Mouse (Mus musculus) liver, embryonic 13.5 days (tissue): ENCODE data around the gene Tns3. TPM values are rescaled to one million over a fixed set of nuclear protein-coding genes. Genes with fewer than 3 reads are reported as not detected.
A peak's percentile ranks its signal among the peaks of the same experiment; 100 is the strongest.
"Not testable (repeated sequence)": the region's sequence is repeated elsewhere in the genome, so short reads cannot be mapped to it uniquely, and the experiment has no call there.

Experiments used
- ATAC-seq: fragments of 200-750 bp; cut with Nextera tagmentation; 2 replicates; pipeline ENCODE4 v1.8.0; 2017; ENCODE audit warnings: low read depth, mild to moderate bottlenecking, moderate number of reproducible peaks, moderate library complexity
- DNase-seq: peaks from one replicate; pipeline ENCODE4 v3.0.0; 2022
- H3K27ac ChIP-seq: fragments of 300-500 bp; sonication (generic); 2 replicates; pipeline ENCODE4 v1.5.1; 2015; ENCODE audit warnings: moderate library complexity, mild to moderate bottlenecking, inconsistent platforms
- H3K27me3 ChIP-seq: fragments of 300-500 bp; sonication (generic); 2 replicates; pipeline ENCODE4 v1.6.1; 2015; ENCODE audit warnings: mild to moderate bottlenecking, inconsistent platforms
- H3K36me3 ChIP-seq: fragments of 300-500 bp; sonication (generic); 2 replicates; pipeline ENCODE4 v1.6.1; 2015; ENCODE audit warnings: mild to moderate bottlenecking, inconsistent platforms
- H3K4me1 ChIP-seq: fragments of 300-500 bp; sonication (generic); replicated peaks from 2 replicates; pipeline ENCODE4 v1.6.1; 2015; ENCODE audit warnings: inconsistent platforms
- H3K4me2 ChIP-seq: fragments of 300-500 bp; sonication (generic); 2 replicates; pipeline ENCODE4 v1.6.1; 2015; ENCODE audit warnings: inconsistent platforms, mild to moderate bottlenecking, moderate library complexity
- H3K4me3 ChIP-seq: fragments of 300-500 bp; sonication (generic); replicated peaks from 2 replicates; pipeline ENCODE4 v1.5.1; 2015; ENCODE audit warnings: mild to moderate bottlenecking, inconsistent platforms
- H3K9ac ChIP-seq: fragments of 300-500 bp; sonication (generic); 2 replicates; pipeline ENCODE4 v1.6.1; 2015; ENCODE audit warnings: mild to moderate bottlenecking, inconsistent platforms
- H3K9me3 ChIP-seq: fragments of 300-500 bp; sonication (generic); replicated peaks from 2 replicates; pipeline ENCODE4 v1.6.1; 2016; ENCODE audit warnings: inconsistent platforms
- WGBS: fragments of 180-500 bp; shearing (Covaris S2); methylation state at CpG from one replicate; pipeline ENCODE4 v1.1.7; 2015; ENCODE audit not compliant: insufficient replicate concordance; 5-methylcytosine and 5-hydroxymethylcytosine counted together
- polyA plus RNA-seq: library from polyadenylated mRNA; unstranded; fragments of >200 nt; fragmentation: Nextera tagmentation; extraction: Ambion mirVana; gene quantifications from 2 replicates; pipeline ENCODE4 v1.2.1, GENCODE M21; 2015

Gene Tns3
- polyA plus RNA-seq, 1 experiment from 2014 or later, result 2.8 TPM

DNA sequence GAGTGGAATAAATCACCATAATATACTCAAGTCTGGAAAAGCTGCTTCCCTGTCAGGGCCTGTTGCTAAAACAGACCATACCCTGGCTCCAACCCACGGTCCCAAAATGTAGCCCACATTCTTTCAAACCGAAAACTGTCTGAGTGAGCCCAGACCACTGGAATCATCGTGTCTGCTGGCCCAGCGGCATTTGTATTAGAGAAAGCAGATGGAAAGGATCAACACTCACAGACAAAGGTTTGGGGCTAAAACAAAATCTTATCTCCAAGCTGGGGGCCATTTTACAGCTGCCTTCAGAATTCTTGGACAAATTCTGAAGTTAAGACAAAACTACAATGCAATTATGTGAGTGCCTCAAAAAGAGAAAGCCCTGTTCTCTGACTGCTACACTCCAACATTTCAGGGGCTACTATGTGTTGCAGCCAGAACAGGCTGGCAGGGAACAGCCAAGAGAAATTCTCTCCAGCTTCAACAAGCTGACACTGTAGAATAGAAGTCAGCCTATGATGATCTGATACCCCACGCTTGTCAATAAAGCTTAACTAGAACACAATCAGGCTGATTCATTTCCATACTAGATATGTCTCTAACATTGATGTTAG lies 127.2 kb downstream of the Tns3 start:
- no peaks in the 10 kb centered on the region for H3K4me1 ChIP-seq
- H3K4me3 ChIP-seq, result no peak overlapping the region
- 57% methylated on average over 5 of the region's 5 CpGs for WGBS
- no peaks in the 10 kb centered on the region for H3K36me3 ChIP-seq
- no peak overlapping the region for H3K9ac ChIP-seq
- no peaks in the 10 kb centered on the region for H3K27me3 ChIP-seq
- ATAC-seq (no peak), DNase-seq (no peak)
- no peak overlapping the region for H3K4me2 ChIP-seq
- H3K27ac ChIP-seq, result no peak overlapping the region
- no peaks in the 10 kb centered on the region for H3K9me3 ChIP-seq

GRCm38 (mm10) chr11:8534893-8535292 lies 129.4 kb downstream of the Tns3 start:
- 0 out of 2 replicates have a peak, but pooled peaks have one; percentile 10 for ATAC-seq
- Histone ChIP-seq H3K9me3 (no peaks in the 10 kb centered on the region), H3K27me3 (no peaks in the 10 kb centered on the region), H3K4me1 (no peaks in the 10 kb centered on the region), H3K4me3 (no peak overlapping the region), H3K9ac (no peak overlapping the region), H3K36me3 (no peaks in the 10 kb centered on the region), H3K27ac (no peak overlapping the region), H3K4me2 (no peak overlapping the region)
- WGBS, result 11% methylated on average over 4 of the region's 4 CpGs
- DNase-seq, result no peak

- H3K36me3 ChIP-seq, H3K9ac ChIP-seq, DNase-seq, H3K4me3 ChIP-seq, H3K27ac ChIP-seq, ATAC-seq, H3K9me3 ChIP-seq, H3K4me2 ChIP-seq, H3K27me3 ChIP-seq, H3K4me1 ChIP-seq: not testable (repeated sequence)
- 68% methylated on average over 3 of the region's 3 CpGs for WGBS
These were observed 131.6 kb downstream of the Tns3 start for GRCm38 (mm10) chr11:8532771-8533170.

GRCm38 (mm10) chr11:8532112-8532747 lies 132.1 kb downstream of the Tns3 start:
- no peak overlapping the region for H3K4me3 ChIP-seq
- no peaks in the 10 kb centered on the region for H3K4me1 ChIP-seq
- H3K9me3 ChIP-seq, result no peaks in the 10 kb centered on the region
- H3K36me3 ChIP-seq, result no peaks in the 10 kb centered on the region
- H3K9ac ChIP-seq, result no peak overlapping the region
- H3K27ac ChIP-seq, result no peak overlapping the region
- ATAC-seq (no peak), DNase-seq (no peak)
- no peaks in the 10 kb centered on the region for H3K27me3 ChIP-seq
- WGBS, result 82% methylated on average over 10 of the region's 10 CpGs
- no peak overlapping the region for H3K4me2 ChIP-seq

GRCm38 (mm10) chr11:8530506-8530905 lies 133.8 kb downstream of the Tns3 start:
- Histone ChIP-seq H3K4me1 (no peaks in the 10 kb centered on the region), H3K4me2 (no peak overlapping the region), H3K4me3 (no peak overlapping the region), H3K27ac (no peak overlapping the region), H3K27me3 (no peaks in the 10 kb centered on the region), H3K9ac (no peak overlapping the region), H3K9me3 (no peaks in the 10 kb centered on the region), H3K36me3 (no peaks in the 10 kb centered on the region)
- no peak for ATAC-seq
- 60% methylated on average over 4 of the region's 4 CpGs for WGBS
- no peak for DNase-seq

DNA sequence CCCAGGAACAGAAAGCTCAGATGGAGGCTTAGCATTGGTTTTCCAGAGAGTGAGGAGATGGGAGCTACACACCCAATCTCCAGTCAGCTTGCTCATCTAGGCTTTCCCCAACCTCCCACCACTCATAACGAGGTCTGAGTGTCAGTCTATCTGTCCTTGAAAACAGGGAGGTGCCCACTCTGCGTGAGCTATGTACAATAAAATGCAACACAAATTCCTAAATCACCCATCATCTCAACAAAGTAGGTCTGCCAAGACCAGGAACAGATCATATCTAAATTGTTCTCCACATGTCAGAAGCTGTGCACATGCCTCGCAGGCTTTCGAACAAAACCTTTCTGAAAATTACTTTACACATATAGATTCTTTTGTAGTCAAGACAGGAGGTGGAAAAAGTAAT lies 134.3 kb downstream of the Tns3 start:
- 72% methylated on average over 4 of the region's 4 CpGs for WGBS
- H3K4me1 ChIP-seq, result no peaks in the 10 kb centered on the region
- ATAC-seq, result no peak

GRCm38 (mm10) chr11:8525463-8526145 lies 138.7 kb downstream of the Tns3 start:
- Histone ChIP-seq H3K4me2 (no peak overlapping the region), H3K9me3 (no peaks in the 10 kb centered on the region), H3K27ac (0 out of 2 replicates have a peak overlapping the region, but pooled peaks have one; percentile 18), H3K27me3 (no peaks in the 10 kb centered on the region), H3K4me3 (no peak overlapping the region), H3K36me3 (no peaks in the 10 kb centered on the region), H3K9ac (no peak overlapping the region), H3K4me1 (no peaks in the 10 kb centered on the region)
- no peak for DNase-seq
- 64% methylated on average over 9 of the region's 9 CpGs for WGBS
- ATAC-seq, result no peak

More for the DNA sequence above, 134.3 kb downstream of the Tns3 start:
- no peak for DNase-seq
- no peaks in the 10 kb centered on the region for H3K27me3 ChIP-seq
- no peaks in the 10 kb centered on the region for H3K36me3 ChIP-seq
- H3K9me3 ChIP-seq, result no peaks in the 10 kb centered on the region
- H3K4me2 ChIP-seq, result no peak overlapping the region
- H3K27ac ChIP-seq, result no peak overlapping the region
- no peak overlapping the region for H3K9ac ChIP-seq
- no peak overlapping the region for H3K4me3 ChIP-seq

DNA sequence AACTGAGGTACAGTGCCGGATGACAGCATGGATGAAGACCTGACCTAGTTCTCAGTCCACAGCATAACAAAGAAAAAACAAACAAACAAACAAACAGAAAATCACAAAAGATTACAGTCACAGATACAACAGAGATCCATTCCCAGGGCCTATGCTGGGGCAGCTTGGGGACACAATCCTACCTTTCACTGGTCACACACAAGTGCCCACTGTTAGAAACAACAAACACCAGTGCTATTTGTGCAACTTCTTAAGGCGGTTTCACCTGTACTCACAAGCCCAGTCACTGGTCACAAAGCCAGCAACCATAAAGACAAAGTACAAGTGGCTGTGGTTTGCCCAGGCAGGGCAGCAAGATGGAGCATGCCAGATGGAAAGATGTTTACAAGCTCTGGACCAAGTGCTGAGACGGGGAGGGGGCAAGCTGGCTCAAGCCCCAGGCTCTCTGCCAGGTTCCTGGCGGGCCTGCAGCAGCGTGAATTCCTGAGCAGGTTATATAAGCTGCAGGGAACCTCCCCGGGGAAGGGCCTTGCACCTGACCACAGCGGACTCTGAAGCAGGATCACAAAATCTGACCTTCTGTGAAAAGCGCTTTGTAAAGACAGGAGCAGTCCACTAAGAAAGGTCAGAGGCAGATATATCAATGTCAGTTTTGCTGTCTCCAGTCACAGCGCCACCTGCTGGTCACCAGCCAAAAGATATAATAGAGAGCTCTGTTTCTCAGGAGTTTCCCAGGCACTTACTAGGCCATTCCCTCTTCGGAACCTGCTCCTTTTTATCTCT lies 140.8 kb downstream of the Tns3 start:
- no peaks in the 10 kb centered on the region for H3K27me3 ChIP-seq
- no peak overlapping the region for H3K27ac ChIP-seq
- 49% methylated on average over 10 of the region's 10 CpGs for WGBS
- H3K4me3 ChIP-seq, result no peak overlapping the region
- H3K9me3 ChIP-seq, result no peaks in the 10 kb centered on the region
- ATAC-seq, result no peak
- no peak overlapping the region for H3K4me2 ChIP-seq
- no peaks in the 10 kb centered on the region for H3K4me1 ChIP-seq
- H3K9ac ChIP-seq, result no peak overlapping the region
- peak; percentile 15 for DNase-seq
- 0 out of 2 replicates have a peak, but pooled peaks cover 2% of the 10 kb centered on the region for H3K36me3 ChIP-seq

DNA sequence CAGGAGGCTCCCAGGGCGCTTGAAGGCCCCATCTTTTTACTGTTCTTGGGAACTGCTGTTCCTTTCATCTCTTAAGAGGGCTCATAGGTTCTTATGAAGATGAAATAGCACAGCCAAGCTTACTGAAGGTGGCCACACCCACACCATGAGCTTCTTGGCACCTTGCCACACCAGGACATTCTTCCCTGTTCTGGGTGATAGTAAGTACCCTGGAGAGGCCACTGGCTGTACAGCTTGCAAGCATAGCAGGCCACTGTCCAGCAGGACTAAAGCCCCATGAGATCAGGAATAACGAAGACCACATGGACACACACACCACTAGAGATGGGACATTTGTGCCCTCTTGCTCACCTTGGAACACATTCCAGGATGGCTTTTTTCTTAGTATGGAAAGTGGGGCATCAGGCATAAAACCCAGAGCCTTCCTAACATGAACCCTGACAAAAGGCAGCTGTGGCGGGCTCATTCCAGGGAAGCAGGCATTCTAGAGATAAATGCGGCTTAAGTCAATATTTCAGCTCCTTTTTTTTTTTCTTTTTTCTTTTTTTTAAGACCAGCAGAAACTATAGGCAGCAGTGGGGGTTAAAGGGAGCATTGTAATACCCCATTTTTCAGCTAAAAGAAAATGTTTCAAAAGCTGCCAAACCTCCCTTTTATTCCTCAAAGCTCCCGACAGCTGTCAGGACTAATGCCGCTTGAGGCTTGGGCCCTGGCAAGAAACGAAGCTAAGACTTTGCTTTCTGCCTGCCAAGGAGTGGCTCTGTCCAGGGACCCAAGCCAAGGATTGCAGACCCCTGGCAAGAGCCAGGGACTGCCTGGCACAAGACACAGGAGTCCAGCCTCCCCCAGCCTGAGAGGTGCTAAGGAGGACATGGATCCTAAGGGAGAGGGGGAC lies 150.7 kb downstream of the Tns3 start:
- Histone ChIP-seq H3K4me1 (no peaks in the 10 kb centered on the region), H3K27ac (no peak overlapping the region), H3K27me3 (no peaks in the 10 kb centered on the region), H3K9ac (no peak overlapping the region), H3K9me3 (no peaks in the 10 kb centered on the region), H3K4me3 (no peak overlapping the region), H3K36me3 (no peaks in the 10 kb centered on the region), H3K4me2 (no peak overlapping the region)
- ATAC-seq, result no peak
- DNase-seq, result no peak
- WGBS, result 71% methylated on average over 7 of the region's 7 CpGs

- no peak overlapping the region for H3K9ac ChIP-seq
- no peak overlapping the region for H3K4me2 ChIP-seq
- WGBS, result 66% methylated on average over 2 of the region's 2 CpGs
- DNase-seq (no peak), ATAC-seq (peak; percentile 74)
- H3K27me3 ChIP-seq, result no peaks in the 10 kb centered on the region
- H3K9me3 ChIP-seq, result no peaks in the 10 kb centered on the region
- no peaks in the 10 kb centered on the region for H3K36me3 ChIP-seq
- no peak overlapping the region for H3K4me3 ChIP-seq
- no peak overlapping the region for H3K27ac ChIP-seq
- no peaks in the 10 kb centered on the region for H3K4me1 ChIP-seq
These were observed 154.0 kb downstream of the Tns3 start for GRCm38 (mm10) chr11:8510294-8510693.
